Mouse (Mus musculus) embryonic facial prominence, embryonic 13.5 days (tissue): ENCODE results near the gene Tsc1. TPM values are rescaled to one million over a fixed set of nuclear protein-coding genes. Genes with fewer than 3 reads are reported as not detected.

Experiments
- ATAC-seq: fragments of 200-750 bp; cut with Nextera tagmentation; 2 replicates; pipeline ENCODE4 v1.8.0; 2017; ENCODE audit warnings: low read depth; ENCODE audit not compliant: insufficient number of reproducible peaks, insufficient read depth, low FRiP score, low TSS enrichment
- H3K27ac ChIP-seq: fragments of 300-500 bp; sonication (generic); 2 replicates; pipeline ENCODE4 v1.5.1; 2015; ENCODE audit warnings: moderate library complexity, mild to moderate bottlenecking, inconsistent platforms
- H3K27me3 ChIP-seq: fragments of 300-500 bp; sonication (generic); 2 replicates; pipeline ENCODE4 v1.6.1; 2015; ENCODE audit warnings: mild to moderate bottlenecking, inconsistent platforms
- H3K36me3 ChIP-seq: fragments of 300-500 bp; sonication (generic); 2 replicates; pipeline ENCODE4 v1.6.1; 2015; ENCODE audit warnings: mild to moderate bottlenecking, inconsistent platforms
- H3K4me1 ChIP-seq: fragments of 300-500 bp; sonication (generic); 2 replicates; pipeline ENCODE4 v1.6.1; 2015; ENCODE audit warnings: inconsistent platforms
- H3K4me2 ChIP-seq: fragments of 300-500 bp; sonication (generic); 2 replicates; pipeline ENCODE4 v1.6.1; 2015; ENCODE audit warnings: moderate library complexity, mild to moderate bottlenecking, inconsistent platforms
- H3K4me3 ChIP-seq: fragments of 300-500 bp; sonication (generic); 2 replicates; pipeline ENCODE4 v1.5.1; 2015; ENCODE audit warnings: mild to moderate bottlenecking, inconsistent platforms
- H3K9ac ChIP-seq: fragments of 300-500 bp; sonication (generic); 2 replicates; pipeline ENCODE4 v1.6.1; 2015; ENCODE audit warnings: mild to moderate bottlenecking, inconsistent platforms
- H3K9me3 ChIP-seq: fragments of 300-500 bp; sonication (generic); 2 replicates; pipeline ENCODE4 v1.6.1; 2016; ENCODE audit warnings: inconsistent platforms
- WGBS: fragments of 180-500 bp; shearing (Covaris S2); methylation state at CpG from one replicate; pipeline ENCODE4 v1.1.7; 2015; ENCODE audit warnings: mixed read lengths; 5-methylcytosine and 5-hydroxymethylcytosine counted together
- polyA plus RNA-seq: library from polyadenylated mRNA; unstranded; fragments of >200 nt; fragmentation: Nextera tagmentation; extraction: Ambion mirVana; gene quantifications from 2 replicates; pipeline ENCODE4 v1.2.1, GENCODE M21; 2015

Gene Tsc1
- polyA plus RNA-seq, 1 experiment from 2014 or later: 23.9 TPM

DNA sequence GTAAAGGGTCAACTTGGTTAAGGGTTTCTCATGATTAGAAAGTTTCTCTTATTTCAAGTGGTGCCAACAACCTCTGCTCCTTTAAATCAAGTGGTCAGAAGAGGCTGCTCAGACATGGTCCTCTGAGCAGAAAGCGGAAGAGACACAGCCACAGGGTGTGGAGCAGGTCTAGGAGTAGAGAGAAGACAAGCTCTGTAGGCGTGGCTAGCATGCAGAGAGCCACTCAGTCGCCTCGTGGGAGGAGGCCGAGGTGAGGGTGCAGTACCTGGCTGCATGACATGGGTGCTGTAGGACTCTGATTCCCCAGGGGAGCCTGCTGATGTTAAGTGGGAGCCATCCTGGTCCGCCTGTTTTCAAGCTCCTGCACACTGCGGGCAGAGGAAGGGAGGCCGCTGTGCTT is 15.2 kb downstream of the Tsc1 start:
- no peak overlapping the region for H3K4me3 ChIP-seq
- peaks cover 63% of the 10 kb centered on the region for H3K36me3 ChIP-seq
- 77% methylated on average over 8 of the region's 8 CpGs for WGBS
- ATAC-seq: no peak
- no peak overlapping the region for H3K27ac ChIP-seq
- no peaks in the 10 kb centered on the region for H3K27me3 ChIP-seq
- no peaks in the 10 kb centered on the region for H3K4me1 ChIP-seq
- no peak overlapping the region for H3K9ac ChIP-seq
- H3K4me2 ChIP-seq: no peak overlapping the region
- H3K9me3 ChIP-seq: no peaks in the 10 kb centered on the region

DNA sequence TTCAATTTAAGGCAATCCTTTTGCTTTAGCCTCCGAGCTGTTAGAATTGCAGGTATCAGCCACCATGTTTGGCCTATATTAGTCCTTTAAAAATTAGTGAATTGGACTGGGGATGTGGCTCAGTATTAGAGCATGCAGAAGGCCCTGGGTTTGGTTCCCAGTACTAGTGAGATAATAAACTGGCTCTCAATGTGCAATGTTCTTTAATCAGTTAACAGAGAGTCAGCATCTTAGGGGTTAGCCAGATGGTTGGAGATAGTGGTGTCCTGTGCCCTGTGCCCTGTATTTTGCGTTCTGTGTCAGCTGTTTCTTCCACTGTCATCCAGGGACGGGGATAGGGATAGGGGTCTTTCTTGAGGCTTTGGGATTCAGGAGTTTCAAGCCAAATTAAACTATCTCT is 21.9 kb downstream of the Tsc1 start:
- 88% methylated on average over 3 of the region's 3 CpGs for WGBS
- H3K4me3 ChIP-seq: no peak overlapping the region
- H3K27ac ChIP-seq: no peak overlapping the region
- no peak overlapping the region for H3K9ac ChIP-seq
- no peaks in the 10 kb centered on the region for H3K4me1 ChIP-seq
- peaks cover 95% of the 10 kb centered on the region for H3K36me3 ChIP-seq
- H3K4me2 ChIP-seq: no peak overlapping the region
- no peaks in the 10 kb centered on the region for H3K27me3 ChIP-seq
- ATAC-seq: no peak
- H3K9me3 ChIP-seq: no peaks in the 10 kb centered on the region

DNA sequence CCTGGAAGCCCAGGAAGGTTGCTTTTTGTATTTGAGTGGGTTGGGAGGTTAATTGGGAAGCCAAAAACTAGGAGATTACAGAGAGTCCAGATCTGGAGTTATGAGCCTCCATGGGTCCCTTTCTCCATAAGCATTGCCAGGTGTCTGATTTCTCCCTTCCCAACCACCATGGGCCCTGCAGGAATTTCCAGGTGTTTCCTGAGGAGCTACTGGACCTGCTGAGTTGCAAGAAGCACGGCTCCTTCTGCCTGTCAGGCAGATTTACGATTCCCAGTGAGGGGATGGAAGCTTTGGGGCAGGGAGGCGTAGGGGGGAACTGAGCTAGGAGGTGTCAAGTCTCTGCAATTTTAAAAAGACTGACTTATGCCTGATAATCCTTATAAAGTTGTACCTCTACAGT is 24.8 kb downstream of the Tsc1 start:
- no peaks in the 10 kb centered on the region for H3K27me3 ChIP-seq
- WGBS: 82% methylated on average over 3 of the region's 3 CpGs
- no peak overlapping the region for H3K4me2 ChIP-seq
- H3K9me3 ChIP-seq: no peaks in the 10 kb centered on the region
- ATAC-seq: no peak
- H3K9ac ChIP-seq: no peak overlapping the region
- H3K27ac ChIP-seq: no peak overlapping the region
- peaks cover 95% of the 10 kb centered on the region for H3K36me3 ChIP-seq
- no peak overlapping the region for H3K4me3 ChIP-seq
- no peaks in the 10 kb centered on the region for H3K4me1 ChIP-seq

DNA sequence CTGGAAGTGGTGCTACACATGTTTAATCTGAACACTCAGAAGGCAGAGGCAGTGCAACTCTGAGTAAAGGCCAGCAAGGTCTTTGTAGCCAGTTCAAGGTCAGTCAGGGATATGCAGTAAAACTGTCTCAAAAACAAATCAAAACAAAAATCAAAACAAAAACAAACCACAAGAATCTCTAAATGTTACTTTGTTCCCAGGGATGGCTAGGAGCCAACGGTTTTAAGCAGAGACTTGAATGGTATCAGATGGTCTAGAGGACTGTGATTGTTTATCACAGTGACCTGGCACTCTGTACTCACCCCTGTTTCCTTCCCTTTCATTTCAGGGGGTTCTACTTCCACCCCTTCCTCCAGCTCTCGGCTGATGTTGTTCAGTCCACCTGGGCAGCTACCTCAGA is 30.4 kb downstream of the Tsc1 start:
- WGBS: 77% methylated on average over 2 of the region's 2 CpGs
- H3K27ac ChIP-seq: no peak overlapping the region

DNA sequence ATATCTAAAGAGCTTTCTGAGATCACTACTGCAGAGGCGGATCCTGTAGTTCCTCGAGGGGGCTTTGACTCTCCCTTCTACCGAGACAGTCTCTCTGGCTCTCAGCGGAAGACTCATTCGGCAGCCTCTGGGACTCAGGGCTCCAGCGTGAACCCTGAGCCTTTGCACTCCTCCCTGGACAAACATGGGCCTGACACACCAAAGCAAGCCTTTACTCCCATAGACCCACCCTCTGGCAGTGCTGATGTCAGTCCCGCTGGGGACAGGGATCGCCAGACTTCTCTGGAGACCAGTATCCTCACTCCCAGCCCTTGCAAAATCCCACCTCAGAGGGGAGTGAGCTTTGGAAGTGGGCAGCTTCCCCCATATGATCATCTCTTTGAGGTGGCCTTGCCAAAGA is 35.0 kb downstream of the Tsc1 start:
- no peaks in the 10 kb centered on the region for H3K9me3 ChIP-seq
- H3K36me3 ChIP-seq: peaks cover 96% of the 10 kb centered on the region
- 93% methylated on average over 8 of the region's 8 CpGs for WGBS
- H3K4me1 ChIP-seq: no peaks in the 10 kb centered on the region
- H3K9ac ChIP-seq: no peak overlapping the region
- ATAC-seq: no peak
- H3K27ac ChIP-seq: no peak overlapping the region
- no peak overlapping the region for H3K4me2 ChIP-seq
- H3K27me3 ChIP-seq: no peaks in the 10 kb centered on the region
- no peak overlapping the region for H3K4me3 ChIP-seq

More for the DNA sequence above, 30.4 kb downstream of the Tsc1 start:
- peaks cover 96% of the 10 kb centered on the region for H3K36me3 ChIP-seq
- H3K9me3 ChIP-seq: no peaks in the 10 kb centered on the region
- ATAC-seq: no peak
- no peaks in the 10 kb centered on the region for H3K27me3 ChIP-seq
- no peaks in the 10 kb centered on the region for H3K4me1 ChIP-seq
- no peak overlapping the region for H3K4me3 ChIP-seq
- H3K4me2 ChIP-seq: no peak overlapping the region
- H3K9ac ChIP-seq: no peak overlapping the region

DNA sequence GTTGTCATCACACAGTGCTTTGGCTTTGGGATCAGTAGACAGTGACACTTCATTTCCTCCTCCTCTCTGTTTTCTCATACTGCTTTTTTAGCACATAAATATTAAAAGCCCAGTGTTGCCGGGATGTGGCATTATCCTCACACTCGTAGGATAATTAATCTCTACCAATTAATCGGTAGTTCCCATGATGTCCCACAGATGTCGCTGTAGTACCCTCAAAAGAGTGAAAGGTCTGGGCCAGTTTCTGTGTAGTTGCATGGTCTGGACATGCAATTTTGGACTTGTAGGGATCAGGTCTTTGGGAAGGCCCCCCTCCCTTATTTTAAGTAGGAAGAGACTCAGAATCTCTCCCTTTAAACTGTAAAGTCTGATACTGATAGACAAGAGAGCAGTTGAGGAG is 39.7 kb downstream of the Tsc1 start:
- Histone ChIP-seq H3K9ac (no peak overlapping the region), H3K27me3 (no peaks in the 10 kb centered on the region), H3K9me3 (no peaks in the 10 kb centered on the region), H3K4me3 (no peak overlapping the region), H3K4me1 (no peaks in the 10 kb centered on the region), H3K4me2 (no peak overlapping the region), H3K36me3 (peaks cover 99% of the 10 kb centered on the region), H3K27ac (no peak overlapping the region)
- 40% methylated on average over 4 of the region's 4 CpGs for WGBS
- ATAC-seq: no peak

DNA sequence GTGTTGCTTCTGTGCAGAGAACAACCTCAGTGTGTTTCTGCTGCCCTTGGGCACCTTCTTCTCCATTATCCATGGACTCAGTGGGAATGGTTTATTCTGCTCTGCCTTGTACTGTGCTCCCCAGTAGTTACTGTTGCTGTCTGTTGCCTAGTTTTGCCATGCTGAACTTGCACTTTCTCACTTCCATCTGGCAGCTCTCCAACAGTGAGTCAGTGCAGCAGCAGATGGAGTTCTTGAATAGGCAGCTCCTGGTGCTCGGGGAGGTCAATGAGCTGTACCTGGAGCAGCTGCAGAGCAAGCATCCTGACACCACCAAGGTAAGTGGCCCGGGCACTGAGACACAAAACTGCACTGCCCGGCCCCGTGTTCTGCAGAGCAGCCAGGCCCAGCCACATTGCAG is 40.7 kb downstream of the Tsc1 start:
- no peaks in the 10 kb centered on the region for H3K9me3 ChIP-seq
- H3K36me3 ChIP-seq: peaks cover 99% of the 10 kb centered on the region
- H3K4me2 ChIP-seq: no peak overlapping the region
- H3K4me3 ChIP-seq: no peak overlapping the region
- WGBS: 88% methylated on average over 4 of the region's 4 CpGs
- no peaks in the 10 kb centered on the region for H3K27me3 ChIP-seq
- ATAC-seq: no peak
- no peak overlapping the region for H3K9ac ChIP-seq
- no peaks in the 10 kb centered on the region for H3K4me1 ChIP-seq
- H3K27ac ChIP-seq: no peak overlapping the region

DNA sequence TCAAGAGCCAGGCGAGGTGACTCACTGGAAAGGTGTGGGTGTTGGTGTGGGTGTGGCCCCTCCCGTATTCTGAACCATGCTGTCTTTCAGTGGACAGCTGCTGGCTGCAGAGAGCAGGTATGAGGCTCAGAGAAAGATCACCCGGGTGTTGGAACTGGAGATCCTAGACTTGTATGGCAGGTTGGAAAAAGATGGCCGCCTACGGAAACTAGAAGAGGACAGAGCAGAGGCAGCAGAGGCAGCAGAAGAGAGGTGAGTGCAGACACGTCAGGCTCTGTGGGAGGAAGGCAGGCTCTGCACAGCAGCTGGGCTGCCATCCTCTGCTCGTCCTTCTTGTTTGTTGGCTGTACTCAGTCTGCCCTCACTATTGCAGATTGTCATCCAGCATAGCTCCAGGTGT is 44.9 kb downstream of the Tsc1 start:
- Histone ChIP-seq H3K27ac (no peak overlapping the region), H3K9ac (no peak overlapping the region), H3K36me3 (peaks cover 80% of the 10 kb centered on the region), H3K4me1 (no peaks in the 10 kb centered on the region), H3K9me3 (no peaks in the 10 kb centered on the region), H3K4me3 (no peak overlapping the region), H3K27me3 (no peaks in the 10 kb centered on the region), H3K4me2 (no peak overlapping the region)
- no peak for ATAC-seq
- 86% methylated on average over 7 of the region's 7 CpGs for WGBS

DNA sequence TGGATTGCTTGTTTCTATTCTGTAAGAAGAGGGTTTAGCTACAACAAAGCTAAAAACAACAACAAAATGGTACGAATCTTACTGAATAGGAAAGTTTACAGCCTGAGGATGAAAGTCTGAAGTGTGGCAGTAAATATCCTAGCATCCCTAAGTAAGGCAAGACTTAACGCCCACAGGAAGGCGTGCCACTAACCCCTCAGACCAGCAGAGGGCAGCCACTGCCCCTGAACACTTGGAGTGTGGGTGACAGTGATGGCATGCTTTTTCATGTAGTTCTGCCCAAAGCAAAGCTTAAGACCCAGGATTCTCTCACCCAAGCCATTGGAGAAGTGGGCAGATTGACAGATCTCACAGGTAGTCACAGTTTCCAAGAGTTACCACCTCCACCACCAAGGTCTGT is 47.4 kb downstream of the Tsc1 start:
- Histone ChIP-seq H3K27ac (no peak overlapping the region), H3K27me3 (no peaks in the 10 kb centered on the region), H3K9ac (no peak overlapping the region), H3K9me3 (no peaks in the 10 kb centered on the region), H3K4me3 (no peak overlapping the region), H3K4me1 (no peaks in the 10 kb centered on the region), H3K4me2 (no peak overlapping the region), H3K36me3 (peaks cover 57% of the 10 kb centered on the region)
- ATAC-seq: no peak
- 41% methylated on average over 3 of the region's 3 CpGs for WGBS

DNA sequence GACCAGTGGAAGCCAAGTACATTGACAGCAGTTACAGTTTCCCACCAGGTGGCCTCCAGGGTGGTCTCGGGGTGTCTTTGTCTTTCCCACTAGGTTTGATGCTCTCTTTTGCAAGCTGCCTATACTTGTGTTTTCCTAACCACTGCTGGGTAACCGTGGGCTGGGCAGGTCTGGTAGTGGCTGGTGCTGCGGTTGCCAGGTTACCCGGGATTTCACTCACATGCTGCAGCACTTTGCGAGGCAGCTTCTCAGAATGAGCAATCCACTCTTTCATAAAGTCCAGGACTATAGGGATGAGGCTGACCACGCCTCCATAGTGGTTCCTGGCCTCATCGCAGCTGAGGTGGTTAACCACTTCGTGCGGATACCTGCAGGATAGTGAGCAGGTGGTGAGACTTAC is 51.7 kb downstream of the Tsc1 start:
- H3K9me3 ChIP-seq: no peaks in the 10 kb centered on the region

DNA sequence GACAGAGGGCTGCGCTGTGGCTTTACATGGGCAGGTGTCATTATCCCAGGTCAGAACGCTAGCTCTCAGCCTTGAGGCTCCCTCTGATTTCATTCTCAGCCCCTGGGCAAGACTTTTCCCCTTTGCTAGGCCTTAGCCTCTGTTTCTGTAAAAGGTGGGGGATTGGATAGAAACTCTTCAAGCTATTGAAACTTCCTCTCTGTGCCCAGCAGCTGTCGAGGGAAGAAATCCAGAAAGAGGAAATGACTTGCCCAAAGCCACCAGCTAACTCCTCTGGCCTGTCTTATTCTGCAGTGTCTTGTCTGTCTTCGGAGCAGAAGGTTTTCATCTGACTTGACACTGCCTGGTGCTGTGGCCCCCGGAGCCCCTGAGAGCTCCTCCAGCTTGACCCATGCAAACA is 57.5 kb downstream of the Tsc1 start:
- 60% methylated on average over 5 of the region's 5 CpGs for WGBS
- Histone ChIP-seq H3K27ac (no peak overlapping the region), H3K36me3 (no peaks in the 10 kb centered on the region), H3K27me3 (no peaks in the 10 kb centered on the region), H3K4me2 (peak overlapping the region; percentile 91; the same call in 1 of the 2 replicates), H3K9ac (no peak overlapping the region), H3K4me3 (no peak overlapping the region), H3K4me1 (peaks cover 8% of the 10 kb centered on the region), H3K9me3 (no peaks in the 10 kb centered on the region)
- no peak for ATAC-seq

More for the DNA sequence above, 51.7 kb downstream of the Tsc1 start:
- Histone ChIP-seq H3K27ac (no peak overlapping the region), H3K4me1 (no peaks in the 10 kb centered on the region), H3K36me3 (peaks cover 14% of the 10 kb centered on the region), H3K27me3 (no peaks in the 10 kb centered on the region), H3K4me3 (no peak overlapping the region), H3K9ac (0 out of 2 replicates have a peak overlapping the region, but pooled peaks have one; percentile 1), H3K4me2 (no peak overlapping the region)
- ATAC-seq: no peak
- WGBS: 78% methylated on average over 9 of the region's 9 CpGs

DNA sequence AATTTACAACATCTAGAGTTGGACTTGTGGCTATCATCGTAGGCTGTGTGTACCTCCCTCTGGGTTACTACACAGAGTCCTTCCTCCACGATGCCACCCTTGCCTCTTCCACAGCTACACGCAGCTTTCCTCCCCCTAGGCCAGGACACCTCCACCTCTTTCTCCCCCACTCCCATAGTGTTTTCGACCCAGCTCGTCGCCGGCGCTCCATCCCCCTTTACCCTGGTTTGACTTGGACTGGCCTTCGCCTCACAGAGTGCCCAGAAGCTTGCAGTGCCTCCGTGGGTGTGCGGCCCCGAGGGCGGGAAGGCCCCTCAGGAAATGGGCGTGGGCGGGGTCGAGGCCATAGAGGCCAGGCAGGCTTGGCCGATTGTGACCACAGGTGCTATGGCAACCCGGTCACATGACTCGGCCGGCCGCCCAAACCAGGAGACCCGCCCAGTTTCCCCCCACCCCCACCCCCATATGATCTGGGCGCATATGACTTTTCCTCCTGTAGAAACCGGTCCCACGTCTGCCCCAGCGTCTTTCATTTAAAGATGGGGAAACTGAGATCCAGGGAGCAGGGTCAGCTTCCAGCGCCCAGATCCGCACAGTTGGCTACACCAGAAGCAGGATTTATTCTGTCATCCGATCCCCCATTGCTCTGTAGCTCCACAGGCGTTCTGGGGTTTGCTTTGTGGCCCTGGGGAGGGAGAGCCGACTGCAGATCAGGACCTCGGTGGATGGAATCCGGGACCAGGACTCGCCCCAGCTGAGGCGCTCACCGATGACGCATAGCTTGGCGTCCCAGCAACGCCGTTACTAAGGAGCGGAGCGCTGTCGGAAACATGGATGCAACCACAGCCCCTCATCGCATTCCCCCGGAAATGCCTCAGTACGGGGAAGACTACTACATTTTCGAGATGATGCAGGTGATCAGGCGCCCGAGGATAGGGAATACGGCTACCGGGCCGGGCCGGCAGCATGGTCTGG is 58.6 kb downstream of the Tsc1 start, which contains the start of the genes Spaca9 and Ak8:
Spaca9 (minus strand) TSS at position 367 of the 975 bp plus-strand sequence.
Ak8 (plus strand) TSS at position 804 of the 975 bp plus-strand sequence.
- Histone ChIP-seq H3K9ac (peak within 1 kb of the TSS; percentile 79), H3K4me3 (peak within 1 kb of the TSS; percentile 65), H3K36me3 (no peaks in the 10 kb centered on the region), H3K9me3 (no peaks in the 10 kb centered on the region), H3K27me3 (no peaks in the 10 kb centered on the region), H3K27ac (peak within 1 kb of the TSS; percentile 64; the same call in 1 of the 2 replicates), H3K4me1 (peaks cover 8% of the 10 kb centered on the region), H3K4me2 (peak within 1 kb of the TSS; percentile 91)
- peak; percentile 72 for ATAC-seq
- WGBS: 2% methylated on average over 53 of the region's 53 CpGs
